Mouse (Mus musculus): ENCODE measurements at regions not wholly inside any gene's neighbourhood (a gene's known extent, or its start where the extent isn't known, plus 50 kb on each side); places are given as distances from the start of the nearest gene placed in this dataset.
"Not testable (repeated sequence)": the region's sequence is repeated elsewhere in the genome, so short reads cannot be mapped to it uniquely, and the experiment has no call there.

GRCm38 (mm10) chr13:85988633-85989032, 58.1 kb downstream of the Cox7c start:
- Histone ChIP-seq H3K36me3 (no peaks in the 10 kb centered on the region), H3K4me2 (replicated peaks) (no peak overlapping the region), H3K27me3 (no peaks in the 10 kb centered on the region), H3K4me3 (no peak overlapping the region), H3K9me3 (no peaks in the 10 kb centered on the region), H3K4me1 (no peaks in the 10 kb centered on the region), H3K9ac (no peak overlapping the region), H3K27ac (no peak overlapping the region)
- no peak for ATAC-seq (ENCODE audit: low FRiP score, low read depth)

DNA sequence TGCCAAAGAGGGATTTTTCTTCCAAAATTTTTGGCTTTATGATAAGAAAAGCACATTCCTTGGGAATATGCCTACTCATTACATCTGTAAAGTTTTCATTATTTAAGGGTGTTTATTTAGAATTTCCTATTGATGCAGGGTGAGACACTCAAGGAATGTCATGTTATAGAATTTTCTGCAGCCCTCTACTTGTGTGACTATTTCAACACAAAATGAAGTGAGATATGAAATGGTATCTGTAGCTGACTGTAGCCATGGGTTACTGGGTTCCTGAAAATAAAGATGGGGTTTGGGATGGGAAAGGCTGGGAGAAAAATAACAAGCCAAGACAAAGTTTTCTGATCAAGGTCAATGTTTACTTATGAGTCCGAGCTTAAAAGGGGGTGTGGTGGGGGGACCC, 64.6 kb downstream of the Cox7c start:
- no peak overlapping the region for H3K4me3 ChIP-seq
- 57% methylated on average over 1 of the region's 1 CpGs for WGBS
- H3K9me3 ChIP-seq = no peaks in the 10 kb centered on the region
- no peak overlapping the region for H3K9ac ChIP-seq
- no peak overlapping the region for H3K4me2 ChIP-seq (replicated peaks)
- H3K36me3 ChIP-seq = no peaks in the 10 kb centered on the region
- no peaks in the 10 kb centered on the region for H3K27me3 ChIP-seq
- no peak for ATAC-seq (ENCODE audit: low FRiP score, low read depth)
- no peaks in the 10 kb centered on the region for H3K4me1 ChIP-seq
- no peak overlapping the region for H3K27ac ChIP-seq

GRCm38 (mm10) chr13:85964005-85964404, 82.7 kb downstream of the Cox7c start:
- not testable (repeated sequence) for ATAC-seq (ENCODE audit: low FRiP score, low read depth); H3K27ac ChIP-seq
- WGBS = 76% methylated on average over 2 of the region's 2 CpGs

DNA sequence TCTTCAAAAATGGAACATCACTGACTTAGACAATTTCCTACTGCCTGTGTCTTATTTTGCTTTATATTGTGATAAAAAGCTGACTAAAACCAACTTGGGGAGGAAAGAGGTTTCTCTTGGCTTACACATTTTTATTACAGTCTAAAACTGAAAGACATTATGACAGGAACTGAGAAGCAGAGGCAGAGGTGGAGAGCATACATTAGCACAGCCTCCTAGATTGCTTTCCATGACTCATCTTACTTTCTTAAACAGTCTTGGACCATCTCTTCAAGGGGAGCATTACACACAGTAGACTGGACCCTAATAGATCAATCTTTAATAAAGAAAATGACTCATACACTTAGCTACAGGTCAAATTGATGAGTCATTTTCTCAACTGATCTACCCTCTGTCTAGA, 91.4 kb downstream of the Cox7c start:
- H3K27ac ChIP-seq = no peak overlapping the region
- no peak overlapping the region for H3K4me3 ChIP-seq
- H3K9ac ChIP-seq = no peak overlapping the region
- H3K9me3 ChIP-seq = no peaks in the 10 kb centered on the region
- no peak for ATAC-seq (ENCODE audit: low FRiP score, low read depth)
- H3K4me2 ChIP-seq (replicated peaks) = no peak overlapping the region
- H3K27me3 ChIP-seq = no peaks in the 10 kb centered on the region
- H3K36me3 ChIP-seq = no peaks in the 10 kb centered on the region
- no peaks in the 10 kb centered on the region for H3K4me1 ChIP-seq

More at GRCm38 (mm10) chr13:85964005-85964404, 82.7 kb downstream of the Cox7c start:
- H3K36me3 ChIP-seq; H3K4me3 ChIP-seq; H3K4me1 ChIP-seq; H3K9ac ChIP-seq; H3K9me3 ChIP-seq; H3K4me2 ChIP-seq (replicated peaks); H3K27me3 ChIP-seq: not testable (repeated sequence)

DNA sequence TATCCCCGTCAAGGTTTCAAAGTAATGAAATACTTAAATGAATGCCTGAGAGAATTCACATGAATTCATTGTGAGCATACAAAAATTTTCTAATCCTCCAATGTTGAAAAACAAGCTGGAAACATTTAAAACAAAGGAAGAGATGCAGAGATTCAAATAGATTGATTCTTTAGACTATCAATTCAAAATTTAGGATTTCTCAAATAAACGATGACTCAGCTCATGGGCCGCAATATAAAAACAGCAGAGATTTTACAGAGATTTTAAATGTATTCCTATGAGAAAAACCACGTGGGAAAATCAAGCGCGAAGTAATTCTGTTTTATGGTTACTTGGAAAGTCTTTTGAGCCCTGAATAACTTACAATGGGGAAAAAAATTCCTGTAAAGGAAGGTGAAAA, 93.8 kb downstream of the Cox7c start:
- Histone ChIP-seq H3K4me1 (no peaks in the 10 kb centered on the region), H3K4me3 (no peak overlapping the region), H3K9me3 (no peaks in the 10 kb centered on the region), H3K27me3 (no peaks in the 10 kb centered on the region), H3K4me2 (replicated peaks) (no peak overlapping the region), H3K36me3 (no peaks in the 10 kb centered on the region), H3K27ac (no peak overlapping the region), H3K9ac (no peak overlapping the region)
- no peak for ATAC-seq (ENCODE audit: low FRiP score, low read depth)
- 57% methylated on average over 6 of the region's 6 CpGs for WGBS

- no peaks in the 10 kb centered on the region for H3K9me3 ChIP-seq
- 0 out of 2 replicates have a peak overlapping the region, but pooled peaks have one; percentile 28 for H3K4me2 ChIP-seq (replicated peaks)
- H3K36me3 ChIP-seq = no peaks in the 10 kb centered on the region
- H3K4me1 ChIP-seq = peaks cover 12% of the 10 kb centered on the region
- WGBS = 34% methylated on average over 4 of the region's 4 CpGs
- H3K4me3 ChIP-seq = no peak overlapping the region
- ATAC-seq (ENCODE audit: low FRiP score, low read depth) = peak; percentile 69; the same call in 1 of the 2 replicates
- H3K27ac ChIP-seq = no peak overlapping the region
- H3K9ac ChIP-seq = no peak overlapping the region
- H3K27me3 ChIP-seq = no peaks in the 10 kb centered on the region
These were observed 119.6 kb downstream of the Cox7c start for GRCm38 (mm10) chr13:85926825-85927737.

- no peak overlapping the region for H3K4me2 ChIP-seq (replicated peaks)
- no peak for ATAC-seq (ENCODE audit: low FRiP score, low read depth)
- peaks cover 12% of the 10 kb centered on the region for H3K4me1 ChIP-seq
- H3K27me3 ChIP-seq = no peaks in the 10 kb centered on the region
- no peak overlapping the region for H3K4me3 ChIP-seq
- 35% methylated on average over 2 of the region's 2 CpGs for WGBS
- H3K9me3 ChIP-seq = no peaks in the 10 kb centered on the region
- H3K27ac ChIP-seq = no peak overlapping the region
- H3K36me3 ChIP-seq = no peaks in the 10 kb centered on the region
- H3K9ac ChIP-seq = no peak overlapping the region
These were observed 120.4 kb downstream of the Cox7c start for GRCm38 (mm10) chr13:85926323-85926722.

- ATAC-seq (ENCODE audit: low FRiP score, low read depth) = no peak
- Histone ChIP-seq H3K9ac (no peak overlapping the region), H3K9me3 (no peaks in the 10 kb centered on the region), H3K27ac (no peak overlapping the region), H3K36me3 (no peaks in the 10 kb centered on the region), H3K27me3 (no peaks in the 10 kb centered on the region), H3K4me1 (peaks cover 12% of the 10 kb centered on the region), H3K4me2 (replicated peaks) (no peak overlapping the region), H3K4me3 (no peak overlapping the region)
- WGBS = 87% methylated on average over 2 of the region's 2 CpGs
These were observed 124.0 kb downstream of the Cox7c start for GRCm38 (mm10) chr13:85922696-85923095.

- Histone ChIP-seq H3K36me3 (no peaks in the 10 kb centered on the region), H3K4me1 (no peaks in the 10 kb centered on the region), H3K27ac (no peak overlapping the region), H3K27me3 (no peaks in the 10 kb centered on the region), H3K9ac (no peak overlapping the region), H3K4me3 (no peak overlapping the region), H3K9me3 (no peaks in the 10 kb centered on the region), H3K4me2 (replicated peaks) (no peak overlapping the region)
- ATAC-seq (ENCODE audit: low FRiP score, low read depth) = no peak
These were observed 144.9 kb downstream of the Cox7c start for GRCm38 (mm10) chr13:85901796-85902195.

- no peak for ATAC-seq (ENCODE audit: low FRiP score, low read depth)
- H3K27ac ChIP-seq = no peak overlapping the region
- H3K36me3 ChIP-seq = no peaks in the 10 kb centered on the region
- no peaks in the 10 kb centered on the region for H3K27me3 ChIP-seq
- H3K4me2 ChIP-seq (replicated peaks) = no peak overlapping the region
- H3K4me1 ChIP-seq = no peaks in the 10 kb centered on the region
- no peak overlapping the region for H3K9ac ChIP-seq
- WGBS = 70% methylated on average over 2 of the region's 2 CpGs
- no peak overlapping the region for H3K4me3 ChIP-seq
- H3K9me3 ChIP-seq = no peaks in the 10 kb centered on the region
These were observed 149.0 kb downstream of the Cox7c start for GRCm38 (mm10) chr13:85897656-85898055.

GRCm38 (mm10) chr13:85895141-85895540, 151.6 kb downstream of the Cox7c start:
- no peaks in the 10 kb centered on the region for H3K9me3 ChIP-seq
- no peak overlapping the region for H3K27ac ChIP-seq
- no peaks in the 10 kb centered on the region for H3K4me1 ChIP-seq
- H3K9ac ChIP-seq = no peak overlapping the region
- ATAC-seq (ENCODE audit: low FRiP score, low read depth) = peak; percentile 40; the same call in 1 of the 2 replicates
- no peak overlapping the region for H3K4me2 ChIP-seq (replicated peaks)
- no peaks in the 10 kb centered on the region for H3K36me3 ChIP-seq
- H3K27me3 ChIP-seq = no peaks in the 10 kb centered on the region
- H3K4me3 ChIP-seq = no peak overlapping the region
- 43% methylated on average over 8 of the region's 8 CpGs for WGBS

GRCm38 (mm10) chr13:85889846-85890245, 156.9 kb downstream of the Cox7c start:
- not testable (repeated sequence) for H3K4me2 ChIP-seq (replicated peaks); H3K27ac ChIP-seq; H3K9me3 ChIP-seq; H3K4me1 ChIP-seq; H3K27me3 ChIP-seq; H3K4me3 ChIP-seq; ATAC-seq (ENCODE audit: low FRiP score, low read depth); H3K9ac ChIP-seq; H3K36me3 ChIP-seq

DNA sequence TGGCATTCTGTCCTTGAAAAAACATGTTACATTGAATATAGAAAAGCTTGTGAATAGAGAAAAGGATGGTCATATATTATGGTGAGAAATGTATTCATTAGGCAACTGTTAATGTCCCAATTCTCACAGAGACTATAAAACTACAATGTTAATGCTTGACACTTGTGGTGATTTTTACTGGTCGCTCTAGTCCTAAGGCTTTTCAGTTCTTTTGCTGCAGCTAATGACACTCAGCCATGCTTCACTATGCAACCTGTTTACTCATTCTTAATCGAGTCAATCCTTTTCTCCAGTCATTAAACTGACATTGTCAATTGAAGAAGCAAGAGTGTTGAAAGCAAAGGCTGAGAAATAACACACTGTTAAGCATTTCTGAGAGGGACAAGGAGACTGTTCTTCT, 163.9 kb downstream of the Cox7c start:
- 63% methylated on average over 2 of the region's 2 CpGs for WGBS
- Histone ChIP-seq H3K27me3 (no peaks in the 10 kb centered on the region), H3K36me3 (no peaks in the 10 kb centered on the region), H3K4me1 (0 out of 2 replicates have a peak, but pooled peaks cover 4% of the 10 kb centered on the region), H3K9ac (no peak overlapping the region), H3K27ac (no peak overlapping the region), H3K4me2 (replicated peaks) (no peak overlapping the region), H3K9me3 (no peaks in the 10 kb centered on the region), H3K4me3 (no peak overlapping the region)
- ATAC-seq (ENCODE audit: low FRiP score, low read depth) = no peak

Data from limb, embryonic 13.5 days (tissue).